Mouse (Mus musculus) cerebellum, postnatal 10 days (tissue): ENCODE measurements around the gene Cutc.

ENCODE experiments used
- DNase-seq, 2 experiments: peaks; one replicate each; pipeline ENCODE4 v3.0.0; 2021; ENCODE audit warnings: mixed read lengths in 2 of 2

Cutc gene

DNA sequence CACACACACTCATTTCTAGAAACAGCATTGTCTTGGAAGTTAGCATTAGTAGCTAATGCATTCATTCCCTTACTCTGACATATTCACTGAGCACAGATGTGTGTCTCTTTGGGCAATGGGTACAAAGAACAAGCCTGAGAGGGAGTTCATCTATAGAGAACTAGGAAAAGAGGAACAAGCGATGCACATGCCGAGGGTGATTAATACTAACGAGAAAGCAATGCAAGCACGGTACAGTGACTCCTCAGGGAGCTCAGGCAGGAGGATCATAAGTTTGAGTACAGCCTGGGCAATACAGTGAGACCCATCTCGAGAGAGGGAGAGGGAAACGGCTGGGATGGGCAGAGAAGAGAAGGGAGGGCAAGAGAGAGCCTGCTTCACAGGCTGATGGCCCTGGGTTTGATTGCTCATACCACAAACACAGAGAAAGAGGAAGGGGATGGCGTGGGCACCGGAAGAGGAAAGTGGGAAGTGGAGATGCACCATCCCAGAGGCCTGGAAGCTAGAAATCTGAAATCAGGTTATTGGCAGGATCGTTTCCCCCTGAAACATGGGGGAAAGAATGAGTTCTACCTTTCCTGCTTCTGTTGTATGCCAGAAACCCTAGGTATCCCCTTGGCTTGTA is 48.7 kb downstream of the Cutc start:
- no peak for DNase-seq

DNA sequence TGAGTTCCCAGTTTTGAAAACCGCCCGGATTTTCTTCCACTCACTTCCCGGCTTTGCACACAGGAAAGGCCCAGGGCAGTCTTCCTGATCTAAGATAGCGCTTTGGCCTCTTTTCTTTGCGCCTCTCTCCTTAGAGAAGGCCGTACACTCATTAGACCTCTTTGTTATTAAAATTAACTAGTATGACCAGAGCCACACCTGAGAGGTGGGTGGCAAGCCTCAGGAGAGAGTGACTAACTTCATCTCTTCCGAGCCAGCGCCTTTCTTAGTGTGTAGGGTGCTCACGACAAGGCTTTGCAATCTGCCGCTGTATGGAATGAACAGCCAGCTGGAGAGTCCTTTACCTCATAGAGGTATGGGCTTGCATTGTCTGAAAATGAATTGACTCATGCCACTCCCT is 51.1 kb downstream of the Cutc start:
- DNase-seq: no peak

DNA sequence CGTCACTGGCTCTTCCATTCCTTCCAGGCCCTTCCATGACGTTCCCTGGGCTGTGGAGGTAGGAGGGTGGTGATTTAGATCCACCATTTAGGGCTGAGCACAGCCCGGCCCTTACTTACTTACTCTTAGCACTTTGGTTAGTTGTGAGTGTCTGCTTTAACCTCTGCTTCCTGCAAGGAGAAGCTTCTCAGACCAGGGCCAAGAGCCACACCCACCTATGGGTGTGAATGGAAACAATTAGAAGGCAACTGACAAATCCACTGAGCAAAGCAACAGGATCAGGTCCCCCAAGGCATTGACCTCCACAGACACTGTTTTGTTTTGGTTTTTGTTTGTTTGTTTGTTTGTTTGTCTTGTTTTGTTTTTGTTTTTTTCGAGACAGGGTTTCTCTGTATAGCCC is 56.5 kb downstream of the Cutc start:
- no peak for DNase-seq

DNA sequence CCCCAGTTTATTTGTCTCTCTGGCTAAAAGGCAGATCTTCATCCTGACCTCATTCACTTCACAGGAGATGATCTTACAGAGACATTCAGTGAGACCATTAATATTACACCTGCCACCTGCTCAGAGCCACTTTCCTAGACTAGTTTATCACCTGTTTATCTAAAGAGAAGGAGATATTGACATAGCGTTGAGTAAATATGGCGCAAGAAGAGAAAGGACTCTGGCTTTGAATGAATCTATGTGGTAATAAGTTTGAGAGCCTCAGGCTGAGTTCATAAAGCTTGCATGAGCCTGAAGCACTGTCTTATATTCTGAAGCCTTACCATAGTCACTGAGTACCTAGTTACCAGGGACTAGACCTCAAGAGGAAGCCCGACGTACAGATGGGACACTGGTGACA is 58.6 kb downstream of the Cutc start:
- no peak for DNase-seq

DNA sequence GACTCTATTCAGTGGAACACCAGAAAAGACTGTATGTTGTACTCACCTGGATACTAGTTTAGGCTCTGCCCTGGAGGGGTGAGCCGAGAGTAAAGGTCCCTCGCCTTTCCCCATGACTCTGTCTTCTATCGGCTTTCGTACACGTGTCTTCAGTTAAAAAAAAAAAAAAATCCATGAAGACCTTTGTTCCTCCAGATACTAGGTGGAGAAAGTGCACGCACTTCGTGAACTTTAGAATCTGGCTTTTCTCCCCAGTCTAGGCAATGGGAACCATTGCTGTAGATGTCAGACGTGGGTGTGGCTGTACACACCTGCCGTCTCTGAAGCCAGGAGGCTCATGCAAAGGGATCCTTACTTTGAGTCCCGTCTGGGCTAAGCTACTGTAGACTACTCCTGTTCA is 60.5 kb downstream of the Cutc start:
- DNase-seq: no peak

DNA sequence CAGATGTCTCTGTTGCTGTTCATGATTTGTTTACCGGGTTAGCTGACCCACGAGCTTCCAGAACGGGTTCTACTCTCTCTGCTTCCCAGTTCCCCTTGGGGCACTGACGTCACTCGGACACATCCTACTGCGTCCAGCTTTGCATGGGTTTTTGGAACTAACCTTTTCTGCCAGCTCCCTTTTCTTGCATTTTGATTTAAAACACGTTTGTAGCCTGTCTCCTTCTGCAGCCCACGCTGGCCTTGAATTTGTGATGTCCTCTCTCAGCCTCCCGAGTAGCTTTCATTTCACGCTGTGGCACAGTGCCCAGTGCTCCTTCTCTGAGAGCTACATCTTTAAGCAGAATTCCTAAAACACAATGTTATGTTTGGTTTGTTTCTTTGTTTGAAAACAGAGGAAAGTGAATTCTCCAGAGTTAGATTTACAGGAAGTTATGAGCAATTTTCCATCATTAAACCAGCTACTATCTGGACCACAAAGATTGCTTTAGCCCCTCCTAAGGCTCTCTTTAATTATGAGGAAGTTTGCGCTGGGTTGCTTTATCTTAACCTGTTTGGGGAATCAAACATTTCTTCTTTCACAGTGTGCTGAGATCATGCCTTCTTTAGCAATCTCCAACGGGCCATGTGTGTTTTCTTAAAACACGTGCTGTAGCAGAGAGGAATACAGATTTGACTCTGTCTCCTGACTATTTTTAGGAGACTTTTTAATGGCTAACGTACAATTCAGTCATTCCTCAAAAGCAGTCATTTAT is 63.0 kb downstream of the Cutc start:
- peak; percentile 21 to 30 for DNase-seq
